Mouse (Mus musculus): Measurements from ENCODE around the gene Pelp1. TPM values are rescaled to one million over a fixed set of nuclear protein-coding genes. Genes with fewer than 3 reads are reported as not detected.

Gene Pelp1
- polyA plus RNA-seq (2016; fragmentation: Nextera tagmentation; extraction: Ambion mirVana) = 40.0 and 40.3 TPM in 2 replicates

- peaks cover 24% of the 10 kb centered on the region for H3K4me1 ChIP-seq
- peak within 1 kb of the TSS; percentile 98 for H3K9ac ChIP-seq (replicated peaks)
- H3K9me3 ChIP-seq = no peaks in the 10 kb centered on the region
- H3K4me3 ChIP-seq = peak within 1 kb of the TSS; percentile 93
- H3K27me3 ChIP-seq = no peaks in the 10 kb centered on the region
- peaks cover 12% of the 10 kb centered on the region for H3K36me3 ChIP-seq
- peak within 1 kb of the TSS; percentile 96 for H3K4me2 ChIP-seq (replicated peaks)
- ATAC-seq (ENCODE audit: low FRiP score, low read depth) = peak; percentile 98
- peak within 1 kb of the TSS; percentile 73 for H3K27ac ChIP-seq (replicated peaks)
- under 1% methylated on average over 59 of the region's 59 CpGs for WGBS
These were observed at the start of gene Pelp1 for GRCm38 (mm10) chr11:70409594-70410296. Gene Pelp1 (minus strand): TSS chr11:70410031.

GRCm38 (mm10) chr11:70458688-70459600, 49.1 kb upstream of the Pelp1 start, which contains the start of gene Zmynd15:
Gene Zmynd15 (plus strand): TSS chr11:70459433.
- peak within 1 kb of the TSS; percentile 43 for H3K4me3 ChIP-seq
- no peaks in the 10 kb centered on the region for H3K9me3 ChIP-seq
- H3K27me3 ChIP-seq = peaks cover 44% of the 10 kb centered on the region
- H3K9ac ChIP-seq (replicated peaks) = peak within 1 kb of the TSS; percentile 52
- peak within 1 kb of the TSS; percentile 70 for H3K4me2 ChIP-seq (replicated peaks)
- 17% methylated on average over 30 of the region's 32 CpGs for WGBS
- peaks cover 10% of the 10 kb centered on the region for H3K4me1 ChIP-seq
- ATAC-seq (ENCODE audit: low FRiP score, low read depth) = no peak
- H3K36me3 ChIP-seq = no peaks in the 10 kb centered on the region
- H3K27ac ChIP-seq (replicated peaks) = no peak within 1 kb of the TSS

GRCm38 (mm10) chr11:70453261-70454044, 43.6 kb upstream of the Pelp1 start:
- Histone ChIP-seq H3K27me3 (peaks cover under 1% of the 10 kb centered on the region), H3K9me3 (no peaks in the 10 kb centered on the region), H3K4me3 (no peak overlapping the region), H3K9ac (replicated peaks) (0 out of 2 replicates have a peak overlapping the region, but pooled peaks have one; percentile 24), H3K27ac (replicated peaks) (no peak overlapping the region), H3K4me2 (replicated peaks) (peak overlapping the region; percentile 65; the same call in 1 of the 2 replicates), H3K36me3 (peaks cover 4% of the 10 kb centered on the region; the same call in 1 of the 2 replicates), H3K4me1 (peaks cover 16% of the 10 kb centered on the region)
- ATAC-seq (ENCODE audit: low FRiP score, low read depth) = no peak
- 92% methylated on average over 9 of the region's 9 CpGs for WGBS

- Histone ChIP-seq H3K4me1 (peaks cover 16% of the 10 kb centered on the region), H3K27ac (replicated peaks) (peak within 1 kb of the TSS; percentile 96), H3K9me3 (no peaks in the 10 kb centered on the region), H3K9ac (replicated peaks) (peak within 1 kb of the TSS; percentile 75), H3K4me3 (peak within 1 kb of the TSS; percentile 68), H3K4me2 (replicated peaks) (peak within 1 kb of the TSS; percentile 65), H3K27me3 (no peaks in the 10 kb centered on the region), H3K36me3 (peaks cover 4% of the 10 kb centered on the region; the same call in 1 of the 2 replicates)
- peak; percentile 98 for ATAC-seq (ENCODE audit: low FRiP score, low read depth)
- under 1% methylated on average over 46 of the region's 46 CpGs for WGBS
These were observed 42.1 kb upstream of the Pelp1 start, which contains the start of gene Med11 for GRCm38 (mm10) chr11:70451797-70452498. Gene Med11 (plus strand): TSS chr11:70451919.

GRCm38 (mm10) chr11:70450926-70451325, 41.1 kb upstream of the Pelp1 start:
- H3K9me3 ChIP-seq = no peaks in the 10 kb centered on the region
- 87% methylated on average over 2 of the region's 2 CpGs for WGBS
- peaks cover 16% of the 10 kb centered on the region for H3K4me1 ChIP-seq
- H3K9ac ChIP-seq (replicated peaks) = no peak overlapping the region
- peaks cover 4% of the 10 kb centered on the region; the same call in 1 of the 2 replicates for H3K36me3 ChIP-seq
- no peaks in the 10 kb centered on the region for H3K27me3 ChIP-seq
- H3K4me2 ChIP-seq (replicated peaks) = no peak overlapping the region
- no peak overlapping the region for H3K4me3 ChIP-seq
- no peak for ATAC-seq (ENCODE audit: low FRiP score, low read depth)
- H3K27ac ChIP-seq (replicated peaks) = no peak overlapping the region

- no peaks in the 10 kb centered on the region for H3K9me3 ChIP-seq
- 82% methylated on average over 1 of the region's 1 CpGs for WGBS
- no peaks in the 10 kb centered on the region for H3K36me3 ChIP-seq
- ATAC-seq (ENCODE audit: low FRiP score, low read depth) = no peak
- H3K4me1 ChIP-seq = peaks cover 3% of the 10 kb centered on the region; the same call in 1 of the 2 replicates
- H3K4me2 ChIP-seq (replicated peaks) = no peak overlapping the region
- no peak overlapping the region for H3K4me3 ChIP-seq
- no peak overlapping the region for H3K27ac ChIP-seq (replicated peaks)
- H3K27me3 ChIP-seq = no peaks in the 10 kb centered on the region
- H3K9ac ChIP-seq (replicated peaks) = no peak overlapping the region
These were observed 37.5 kb upstream of the Pelp1 start for GRCm38 (mm10) chr11:70447373-70447772.

- Histone ChIP-seq H3K27ac (replicated peaks) (no peak overlapping the region), H3K4me3 (no peak overlapping the region)
- WGBS = 37% methylated on average over 3 of the region's 3 CpGs
These were observed 36.9 kb upstream of the Pelp1 start for GRCm38 (mm10) chr11:70446756-70447155.

GRCm38 (mm10) chr11:70444667-70445066, 34.8 kb upstream of the Pelp1 start:
- 80% methylated on average over 6 of the region's 6 CpGs for WGBS
- Histone ChIP-seq H3K9me3 (no peaks in the 10 kb centered on the region), H3K36me3 (peaks cover 22% of the 10 kb centered on the region), H3K27me3 (no peaks in the 10 kb centered on the region), H3K4me1 (no peaks in the 10 kb centered on the region), H3K4me3 (no peak overlapping the region), H3K27ac (replicated peaks) (no peak overlapping the region), H3K9ac (replicated peaks) (no peak overlapping the region), H3K4me2 (replicated peaks) (no peak overlapping the region)
- no peak for ATAC-seq (ENCODE audit: low FRiP score, low read depth)

More at GRCm38 (mm10) chr11:70446756-70447155, 36.9 kb upstream of the Pelp1 start:
- no peak for ATAC-seq (ENCODE audit: low FRiP score, low read depth)
- Histone ChIP-seq H3K9ac (replicated peaks) (no peak overlapping the region), H3K36me3 (peaks cover 5% of the 10 kb centered on the region; the same call in 1 of the 2 replicates), H3K4me2 (replicated peaks) (no peak overlapping the region), H3K27me3 (no peaks in the 10 kb centered on the region), H3K4me1 (no peaks in the 10 kb centered on the region), H3K9me3 (no peaks in the 10 kb centered on the region)

- no peak overlapping the region for H3K4me3 ChIP-seq
- no peaks in the 10 kb centered on the region for H3K4me1 ChIP-seq
- no peaks in the 10 kb centered on the region for H3K27me3 ChIP-seq
- H3K36me3 ChIP-seq = peaks cover 29% of the 10 kb centered on the region
- H3K9me3 ChIP-seq = no peaks in the 10 kb centered on the region
- H3K4me2 ChIP-seq (replicated peaks) = no peak overlapping the region
- 92% methylated on average over 3 of the region's 3 CpGs for WGBS
- H3K27ac ChIP-seq (replicated peaks) = no peak overlapping the region
- no peak overlapping the region for H3K9ac ChIP-seq (replicated peaks)
- no peak for ATAC-seq (ENCODE audit: low FRiP score, low read depth)
These were observed 34.1 kb upstream of the Pelp1 start for GRCm38 (mm10) chr11:70443964-70444363.

- Histone ChIP-seq H3K9me3 (no peaks in the 10 kb centered on the region), H3K4me3 (no peak overlapping the region), H3K4me1 (no peaks in the 10 kb centered on the region), H3K27ac (replicated peaks) (no peak overlapping the region), H3K36me3 (peaks cover 48% of the 10 kb centered on the region), H3K27me3 (no peaks in the 10 kb centered on the region), H3K9ac (replicated peaks) (no peak overlapping the region), H3K4me2 (replicated peaks) (no peak overlapping the region)
- ATAC-seq (ENCODE audit: low FRiP score, low read depth) = no peak
- 92% methylated on average over 7 of the region's 7 CpGs for WGBS
These were observed 32.1 kb upstream of the Pelp1 start for GRCm38 (mm10) chr11:70441882-70442281.

GRCm38 (mm10) chr11:70440637-70441036, 30.8 kb upstream of the Pelp1 start:
- no peak overlapping the region for H3K9ac ChIP-seq (replicated peaks)
- no peaks in the 10 kb centered on the region for H3K4me1 ChIP-seq
- H3K4me2 ChIP-seq (replicated peaks) = no peak overlapping the region
- H3K27me3 ChIP-seq = no peaks in the 10 kb centered on the region
- no peaks in the 10 kb centered on the region for H3K9me3 ChIP-seq
- H3K4me3 ChIP-seq = no peak overlapping the region
- ATAC-seq (ENCODE audit: low FRiP score, low read depth) = no peak
- peaks cover 60% of the 10 kb centered on the region for H3K36me3 ChIP-seq
- no peak overlapping the region for H3K27ac ChIP-seq (replicated peaks)
- 89% methylated on average over 4 of the region's 4 CpGs for WGBS
